In the genomic region with DNA sequence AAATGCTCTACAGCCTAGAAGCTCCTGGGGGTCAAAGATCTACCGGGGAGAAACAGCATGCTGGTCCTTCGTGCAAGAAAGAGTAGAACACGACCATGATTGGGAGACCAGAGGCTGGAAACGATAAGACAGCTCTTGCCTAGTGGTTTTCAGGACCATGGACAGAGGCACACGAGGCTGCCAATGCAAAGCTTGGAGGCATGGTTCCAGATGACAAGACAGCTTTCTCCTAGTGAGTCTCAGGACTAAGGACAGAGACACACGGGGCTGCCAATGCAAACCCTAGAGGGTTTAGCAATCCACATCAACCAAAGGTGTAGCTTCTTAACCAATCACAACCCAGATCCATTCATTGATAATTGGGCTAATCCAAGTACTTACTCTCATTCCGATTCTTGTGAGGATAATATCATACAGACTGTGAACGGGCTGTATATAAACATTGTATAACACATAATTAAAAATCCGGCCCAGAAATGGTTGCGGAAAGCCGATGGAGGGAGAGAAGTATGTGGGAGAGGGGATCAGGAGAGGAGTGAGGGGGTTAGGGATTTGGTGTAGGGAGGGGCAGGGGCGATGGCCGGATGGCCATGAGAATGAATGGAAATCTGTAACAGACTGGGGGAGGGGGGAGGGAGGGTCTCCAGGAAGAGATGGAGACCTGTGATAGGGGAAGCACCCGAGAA, we compare ENCODE assay signal across 8 mouse cellular contexts.
A peak's percentile ranks its signal among the peaks of the same experiment; 100 is the strongest.
DNase-seq lines count a peak whose midpoint lies in the region; ATAC-seq and TF ChIP-seq lines count a peak whose summit lies in the region.

No protein-coding gene starts in this region.

- peak; percentile 64 for ATAC-seq in intestine, embryonic 14.5 days (replicated peaks; ENCODE audit: low FRiP score, low TSS enrichment, low read depth)
- ATAC-seq in intestine, postnatal 0 days = no peak
- peak; percentile 81; the same call in 1 of the 2 replicates for ATAC-seq in embryonic facial prominence, embryonic 12.5 days (ENCODE audit: insufficient number of reproducible peaks, insufficient read depth, low FRiP score, low TSS enrichment)

- H3K9ac ChIP-seq in intestine, embryonic 14.5 days (ENCODE audit: low read length) = no peak overlapping the region
- H3K9ac ChIP-seq in intestine, postnatal 0 days (ENCODE audit: low read depth, low read length) = no peak overlapping the region
- H3K9ac ChIP-seq in embryonic facial prominence, embryonic 12.5 days = no peak overlapping the region

- no peak for TF ChIP-seq CTCF in intestine, postnatal 0 days (IDR thresholded peaks at IDR 0.05; ENCODE audit: low read depth)
- TF ChIP-seq CTCF in kidney, adult 2 months (conservative IDR thresholded peaks at IDR 0.05; ENCODE audit: insufficient read depth, insufficient read length, low read depth, low read length) = no peak

- no peak overlapping the region for H3K4me2 ChIP-seq in intestine, embryonic 14.5 days (ENCODE audit: low read length)
- no peak overlapping the region for H3K4me2 ChIP-seq in intestine, postnatal 0 days (replicated peaks; ENCODE audit: low read depth)
- H3K4me2 ChIP-seq in embryonic facial prominence, embryonic 12.5 days (replicated peaks) = no peak overlapping the region

- no peak overlapping the region for H3K27ac ChIP-seq in intestine, embryonic 14.5 days (ENCODE audit: low read depth)
- no peak overlapping the region for H3K27ac ChIP-seq in intestine, postnatal 0 days (ENCODE audit: low read depth, low read length)
- no peak overlapping the region for H3K27ac ChIP-seq in embryonic facial prominence, embryonic 12.5 days
- H3K27ac ChIP-seq in kidney, adult 2 months (ENCODE audit: insufficient read depth, low read depth, low read length) = no peak overlapping the region

- H3K9me3 ChIP-seq in intestine, embryonic 14.5 days (ENCODE audit: control insufficient read depth, low read length) = no peaks in the 10 kb centered on the region
- no peaks in the 10 kb centered on the region for H3K9me3 ChIP-seq in intestine, postnatal 0 days (ENCODE audit: control insufficient read depth)
- no peaks in the 10 kb centered on the region for H3K9me3 ChIP-seq in embryonic facial prominence, embryonic 12.5 days

- no peaks in the 10 kb centered on the region for H3K4me1 ChIP-seq in intestine, embryonic 14.5 days (replicated peaks; ENCODE audit: control insufficient read depth, insufficient read depth, low read length)
- no peaks in the 10 kb centered on the region for H3K4me1 ChIP-seq in intestine, postnatal 0 days (replicated peaks; ENCODE audit: control insufficient read depth, insufficient read depth, low read length)
- no peaks in the 10 kb centered on the region for H3K4me1 ChIP-seq in embryonic facial prominence, embryonic 12.5 days
- no peaks in the 10 kb centered on the region for H3K4me1 ChIP-seq in kidney, adult 2 months (ENCODE audit: control insufficient read depth, insufficient read depth, low read length)

- no peak overlapping the region for H3K4me3 ChIP-seq in intestine, embryonic 14.5 days (ENCODE audit: low read depth, low read length)
- H3K4me3 ChIP-seq in intestine, postnatal 0 days (ENCODE audit: low read depth, low read length) = no peak overlapping the region
- H3K4me3 ChIP-seq in embryonic facial prominence, embryonic 12.5 days = no peak overlapping the region
- no peak overlapping the region for H3K4me3 ChIP-seq in kidney, adult 2 months (ENCODE audit: insufficient read depth, low read depth, low read length)

- no peaks in the 10 kb centered on the region for H3K27me3 ChIP-seq in intestine, embryonic 14.5 days (replicated peaks; ENCODE audit: control insufficient read depth, insufficient read depth, low read length)
- H3K27me3 ChIP-seq in intestine, postnatal 0 days (replicated peaks; ENCODE audit: control insufficient read depth, insufficient read depth, low read length) = no peaks in the 10 kb centered on the region
- H3K27me3 ChIP-seq in embryonic facial prominence, embryonic 12.5 days = no peaks in the 10 kb centered on the region
- no peaks in the 10 kb centered on the region for H3K27me3 ChIP-seq in kidney, adult 2 months (replicated peaks; ENCODE audit: control insufficient read depth, insufficient read depth, low read length)

- TF ChIP-seq POLR2A in kidney, adult 2 months (IDR thresholded peaks at IDR 0.05; ENCODE audit: low read depth, low read length) = no peak

- peak; percentile 90 for DNase-seq in intestine, embryonic 14.5 days (ENCODE audit: low spot score)
- DNase-seq in NIH3T3 (ENCODE audit: low read depth) = peak; percentile 92
- DNase-seq in kidney, adult 2 months = peak; percentile 45
- DNase-seq in lung, postnatal 14 days = peak; percentile 51
- no peak for DNase-seq in frontal cortex, postnatal 25 days (ENCODE audit: low spot score in 2 of 2)
- DNase-seq in thymus, postnatal 36 days = no peak

- WGBS in intestine, embryonic 14.5 days = 49% methylated on average over 14 of the region's 14 CpGs
- 51% methylated on average over 14 of the region's 14 CpGs for WGBS in intestine, postnatal 0 days
- whole genome bisulfite sequencing in embryonic facial prominence, embryonic 12.5 days = 48% methylated on average over 14 of the region's 14 CpGs
- WGBS in kidney, adult 2 months = 54% methylated on average over 14 of the region's 14 CpGs

- no peaks in the 10 kb centered on the region for H3K36me3 ChIP-seq in intestine, embryonic 14.5 days (ENCODE audit: control insufficient read depth, insufficient read depth, low read length)
- no peaks in the 10 kb centered on the region for H3K36me3 ChIP-seq in intestine, postnatal 0 days (ENCODE audit: control insufficient read depth, insufficient read depth)
- no peaks in the 10 kb centered on the region for H3K36me3 ChIP-seq in embryonic facial prominence, embryonic 12.5 days
- H3K36me3 ChIP-seq in kidney, adult 2 months (ENCODE audit: control insufficient read depth, insufficient read depth, low read length) = no peaks in the 10 kb centered on the region

Comparison
In these comparisons a context has a peak if more than half of its experiments do, and no peak if none do; other contexts are left out.
1. DNase-seq: peak in intestine, embryonic 14.5 days (single experiment), NIH3T3 (single experiment), kidney, adult 2 months (single experiment) and lung, postnatal 14 days (single experiment); none in frontal cortex, postnatal 25 days (0 of 2) and thymus, postnatal 36 days (0 of 2).